Mouse (Mus musculus) cerebellum, adult 2 months (tissue): Measurements from ENCODE around the gene Bach2.

ENCODE experiments used
- CTCF ChIP-seq: fragments of 200-500 bp; IDR thresholded peaks from 2 replicates; pipeline ENCODE4 v1.5.1; 2011; ENCODE audit warnings: low read depth, mild to moderate bottlenecking, control low read depth, low read length, moderate library complexity, borderline replicate concordance; ENCODE audit not compliant: insufficient read depth
- POLR2A ChIP-seq: fragments of 200-500 bp; IDR thresholded peaks from 2 replicates; pipeline ENCODE4 v1.6.1; 2011; ENCODE audit warnings: low read length, control low read depth, borderline replicate concordance; ENCODE audit not compliant: insufficient read depth

GRCm38 (mm10) chr4:32587543-32587942, 348.9 kb downstream of the Bach2 start:
- TF ChIP-seq POLR2A (no peak), CTCF (no peak)
